Mouse (Mus musculus): Measurements from ENCODE around the gene Ndufa4l2.

The Ndufa4l2 gene

GRCm38 (mm10) chr10:127514764-127515163 lies at the start of gene Ndufa4l2:
TSS of gene Ndufa4l2 (plus strand) at chr10:127514967.
- DNase-seq: no peak

GRCm38 (mm10) chr10:127471281-127471988 lies 43.3 kb upstream of the Ndufa4l2 start:
- DNase-seq: peak; percentile 41 to 50

- DNase-seq: no peak
Observed at GRCm38 (mm10) chr10:127472722-127473121, 42.0 kb upstream of the Ndufa4l2 start.

- no peak for DNase-seq
Observed at GRCm38 (mm10) chr10:127475175-127475574, 39.6 kb upstream of the Ndufa4l2 start.

- no peak for DNase-seq
Observed at GRCm38 (mm10) chr10:127476541-127476940, 38.2 kb upstream of the Ndufa4l2 start.

- no peak for DNase-seq
Observed at GRCm38 (mm10) chr10:127477301-127477700, 37.5 kb upstream of the Ndufa4l2 start.

- no peak for DNase-seq
Observed at GRCm38 (mm10) chr10:127479131-127479530, 35.6 kb upstream of the Ndufa4l2 start.

GRCm38 (mm10) chr10:127480833-127481813 lies 33.6 kb upstream of the Ndufa4l2 start:
- DNase-seq: no peak

- DNase-seq: no peak
Observed at GRCm38 (mm10) chr10:127485235-127485634, 29.5 kb upstream of the Ndufa4l2 start.

GRCm38 (mm10) chr10:127488856-127489255 lies 25.9 kb upstream of the Ndufa4l2 start:
- no peak for DNase-seq

GRCm38 (mm10) chr10:127490160-127491127 lies 24.3 kb upstream of the Ndufa4l2 start:
- no peak for DNase-seq

GRCm38 (mm10) chr10:127491128-127491512 lies 23.6 kb upstream of the Ndufa4l2 start:
- DNase-seq: no peak

- DNase-seq: no peak
Observed at GRCm38 (mm10) chr10:127492118-127492517, 22.6 kb upstream of the Ndufa4l2 start.

- no peak for DNase-seq
Observed at GRCm38 (mm10) chr10:127496156-127496555, 18.6 kb upstream of the Ndufa4l2 start.

GRCm38 (mm10) chr10:127499516-127499915 lies 15.3 kb upstream of the Ndufa4l2 start:
- DNase-seq: no peak

GRCm38 (mm10) chr10:127500042-127500441 lies 14.7 kb upstream of the Ndufa4l2 start:
- no peak for DNase-seq

GRCm38 (mm10) chr10:127500894-127501893 lies 13.6 kb upstream of the Ndufa4l2 start, which contains the start of gene Stac3:
TSS of gene Stac3 (plus strand) at chr10:127501686.
- DNase-seq: no peak

- DNase-seq: peak; percentile 84 to 86
Observed at GRCm38 (mm10) chr10:127508239-127508638, 6.5 kb upstream of the Ndufa4l2 start.

GRCm38 (mm10) chr10:127509051-127509836 lies 5.5 kb upstream of the Ndufa4l2 start:
- peak; percentile 85 to 89 for DNase-seq

All from thymus, postnatal 36 days (tissue).